Mouse (Mus musculus) midbrain, embryonic 16.5 days (tissue): Measurements from ENCODE around the gene Tulp3. TPM values are rescaled to one million over a fixed set of nuclear protein-coding genes. Genes with fewer than 3 reads are reported as not detected.

Source experiments
- ATAC-seq: fragments of 200-750 bp; cut with Nextera tagmentation; 2 replicates; pipeline ENCODE4 v1.8.0; 2017; ENCODE audit warnings: moderate TSS enrichment
- H3K27ac ChIP-seq: fragments of 300-500 bp; sonication (generic); 2 replicates; pipeline ENCODE4 v1.5.1; 2014; ENCODE audit warnings: mild to moderate bottlenecking, low read length, mixed read lengths
- H3K27me3 ChIP-seq: fragments of 300-500 bp; sonication (generic); 2 replicates; pipeline ENCODE4 v1.6.1; 2014; ENCODE audit warnings: low read depth, low read length, mixed read lengths; ENCODE audit not compliant: control insufficient read depth, insufficient read depth
- H3K36me3 ChIP-seq: fragments of 300-500 bp; sonication (generic); 2 replicates; pipeline ENCODE4 v1.6.1; 2014; ENCODE audit warnings: mild to moderate bottlenecking, low read length, moderate library complexity, mixed read lengths; ENCODE audit not compliant: control insufficient read depth, insufficient read depth
- H3K4me1 ChIP-seq: fragments of 300-500 bp; sonication (generic); 2 replicates; pipeline ENCODE4 v1.6.1; 2014; ENCODE audit warnings: mild to moderate bottlenecking, low read length, mixed read lengths; ENCODE audit not compliant: control insufficient read depth, insufficient read depth
- H3K4me2 ChIP-seq: fragments of 300-500 bp; sonication (generic); 2 replicates; pipeline ENCODE4 v1.6.1; 2014; ENCODE audit warnings: mild to moderate bottlenecking, low read length, mixed read lengths
- H3K4me3 ChIP-seq: fragments of 300-500 bp; sonication (generic); 2 replicates; pipeline ENCODE4 v1.5.1; 2014; ENCODE audit warnings: low read depth, mild to moderate bottlenecking, low read length, moderate library complexity, mixed read lengths
- H3K9ac ChIP-seq: fragments of 300-500 bp; sonication (generic); 2 replicates; pipeline ENCODE4 v1.6.1; 2014; ENCODE audit warnings: low read depth, low read length, mixed read lengths
- H3K9me3 ChIP-seq: fragments of 300-500 bp; sonication (generic); replicated peaks from 2 replicates; pipeline ENCODE4 v1.6.1; 2014; ENCODE audit warnings: mild to moderate bottlenecking, low read length, mixed read lengths; ENCODE audit not compliant: control insufficient read depth, poor library complexity, severe bottlenecking
- WGBS: fragments of 180-500 bp; shearing (Covaris S2); extraction: QIAGEN DNeasy Blood & Tissue Kit; methylation state at CpG from one replicate; pipeline ENCODE4 v1.1.7; 2014; 5-methylcytosine and 5-hydroxymethylcytosine counted together
- polyA plus RNA-seq: library from polyadenylated mRNA; unstranded; fragments of >200 nt; fragmentation: Nextera tagmentation; extraction: Ambion mirVana; gene quantifications from 2 replicates; pipeline ENCODE4 v1.2.1, GENCODE M21; 2015

Tulp3 gene
- polyA plus RNA-seq, 1 experiment from 2014 or later = 16.6 TPM

DNA sequence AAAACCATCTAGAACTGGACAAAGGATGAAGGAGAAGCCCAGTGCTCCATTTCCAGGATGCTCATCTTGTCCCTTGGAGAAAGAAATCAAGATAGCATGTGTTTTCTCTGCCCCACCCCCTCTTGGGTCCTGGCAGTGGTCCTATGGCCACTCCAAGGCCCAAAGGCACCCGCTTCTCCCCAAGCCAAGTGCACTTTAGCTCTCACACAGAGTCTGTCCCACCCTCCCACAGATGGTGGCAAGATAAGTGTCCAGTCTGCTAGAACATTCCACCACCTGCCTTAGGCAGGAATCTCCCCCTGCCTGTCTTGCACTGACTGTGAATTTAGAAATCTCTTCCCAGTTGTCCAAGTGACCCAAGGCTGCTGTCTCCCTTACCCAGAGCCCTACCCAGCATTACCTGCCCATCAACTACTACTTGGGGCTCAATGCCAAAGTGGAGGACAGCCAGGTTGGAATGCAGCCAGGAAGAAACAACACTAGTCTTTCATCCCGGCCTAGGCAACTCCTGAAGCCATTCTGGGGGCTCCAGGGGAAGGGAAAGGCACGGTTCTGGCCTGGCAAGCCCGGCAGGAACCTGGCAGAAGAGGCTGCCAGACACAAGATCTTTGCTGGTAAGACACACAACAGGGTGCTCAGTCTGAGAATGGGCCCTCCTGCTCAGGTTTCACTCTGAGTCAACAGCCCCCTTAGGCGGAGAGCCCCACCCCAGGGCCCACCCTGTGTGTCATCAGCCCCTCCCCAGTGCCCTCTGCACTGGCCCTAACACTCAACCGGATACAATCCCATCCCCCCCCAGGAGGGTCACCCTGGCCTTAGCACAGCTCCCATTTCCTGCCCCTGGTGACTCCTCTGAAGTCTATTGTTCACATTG lies 59.5 kb downstream of the Tulp3 start:
- H3K9me3 ChIP-seq = no peaks in the 10 kb centered on the region
- no peak overlapping the region for H3K4me3 ChIP-seq
- 46% methylated on average over 6 of the region's 6 CpGs for WGBS
- H3K9ac ChIP-seq = no peak overlapping the region
- peaks cover 10% of the 10 kb centered on the region; the same call in 1 of the 2 replicates for H3K4me1 ChIP-seq
- no peak overlapping the region for H3K27ac ChIP-seq
- H3K4me2 ChIP-seq = no peak overlapping the region
- H3K27me3 ChIP-seq = peaks cover 21% of the 10 kb centered on the region
- no peaks in the 10 kb centered on the region for H3K36me3 ChIP-seq
- 0 out of 2 replicates have a peak, but pooled peaks have one; percentile 6 for ATAC-seq

DNA sequence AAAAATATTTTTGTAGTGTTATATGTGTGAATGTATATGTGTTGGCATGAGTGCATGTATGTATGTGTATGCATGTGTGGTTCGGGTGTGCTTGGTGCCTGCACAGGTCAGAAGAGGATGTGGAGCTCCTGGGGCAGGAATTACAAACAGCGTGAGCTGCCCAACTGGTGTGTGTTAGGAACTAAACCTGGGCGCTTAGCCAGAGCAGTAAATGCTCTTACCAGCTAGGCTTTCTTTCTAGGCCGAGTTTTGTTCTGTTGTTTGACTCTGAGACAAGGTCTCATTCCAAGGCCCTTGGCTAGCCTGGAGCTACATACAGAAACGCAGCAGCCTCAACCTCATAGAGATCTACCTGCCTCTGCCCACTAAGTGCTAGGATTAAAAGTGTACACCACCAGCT lies 64.4 kb downstream of the Tulp3 start:
- Histone ChIP-seq H3K36me3 (no peaks in the 10 kb centered on the region), H3K4me1 (no peaks in the 10 kb centered on the region), H3K9me3 (no peaks in the 10 kb centered on the region), H3K4me3 (no peak overlapping the region), H3K4me2 (no peak overlapping the region), H3K27ac (no peak overlapping the region), H3K9ac (no peak overlapping the region), H3K27me3 (no peaks in the 10 kb centered on the region)
- ATAC-seq = no peak
- 87% methylated on average over 5 of the region's 5 CpGs for WGBS

DNA sequence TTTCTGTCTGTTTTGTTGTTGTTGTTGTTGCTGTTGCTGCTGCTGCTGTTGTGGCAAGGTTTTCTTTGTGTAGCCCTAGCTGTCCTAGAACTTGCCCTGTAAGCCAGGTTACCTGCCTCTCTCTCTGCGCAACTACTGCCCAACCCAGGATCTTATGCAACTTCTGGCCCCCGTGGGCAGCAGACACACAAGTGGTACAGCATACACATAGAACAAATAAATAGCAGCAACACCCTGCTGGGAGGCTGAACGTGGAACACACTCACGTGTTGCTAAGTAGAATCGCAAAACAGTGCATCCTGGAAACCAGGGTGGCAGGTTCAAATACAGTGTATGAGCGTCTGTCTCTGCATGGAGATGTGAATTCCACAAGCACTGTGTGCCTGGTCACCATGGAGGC lies 67.0 kb downstream of the Tulp3 start:
- Histone ChIP-seq H3K4me3 (no peak overlapping the region), H3K27me3 (no peaks in the 10 kb centered on the region), H3K36me3 (no peaks in the 10 kb centered on the region), H3K4me2 (no peak overlapping the region), H3K9me3 (no peaks in the 10 kb centered on the region), H3K27ac (no peak overlapping the region), H3K9ac (no peak overlapping the region), H3K4me1 (peaks cover 5% of the 10 kb centered on the region; the same call in 1 of the 2 replicates)
- ATAC-seq = no peak
- WGBS = 80% methylated on average over 6 of the region's 6 CpGs

DNA sequence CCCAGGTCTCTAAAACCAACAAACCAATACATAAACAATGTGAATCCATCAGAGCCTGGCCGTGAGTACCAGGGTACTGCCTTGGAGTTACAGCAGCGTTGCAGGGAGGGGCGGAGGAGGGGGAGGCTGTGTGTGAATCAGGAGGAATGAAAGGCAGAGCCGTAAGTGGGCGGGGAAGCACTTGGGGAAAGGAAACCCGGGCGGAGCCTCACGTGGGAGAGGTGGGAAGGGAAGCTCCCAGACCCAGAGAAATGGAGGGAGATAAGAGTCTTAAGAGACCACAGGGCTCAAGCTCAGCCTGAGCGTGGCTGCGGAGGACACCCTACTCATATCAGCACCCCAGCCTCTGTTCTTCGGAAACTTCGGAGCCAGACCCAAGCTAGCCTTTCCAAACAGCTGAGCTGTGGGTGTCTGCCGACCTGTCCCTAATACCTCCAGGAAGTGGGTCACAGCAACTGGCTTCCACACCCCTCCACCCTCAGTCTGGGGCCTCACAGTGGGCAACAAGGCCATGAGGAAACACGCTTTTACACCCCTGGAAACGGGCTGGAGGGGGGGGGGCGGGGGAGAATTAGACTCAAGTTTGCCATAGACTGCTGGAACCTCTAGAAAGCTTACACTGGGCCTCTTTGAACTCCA lies 69.7 kb downstream of the Tulp3 start:
- no peaks in the 10 kb centered on the region for H3K9me3 ChIP-seq
- 18% methylated on average over 16 of the region's 16 CpGs for WGBS
- H3K4me3 ChIP-seq = no peak overlapping the region
- H3K4me1 ChIP-seq = peaks cover 5% of the 10 kb centered on the region; the same call in 1 of the 2 replicates
- H3K27ac ChIP-seq = no peak overlapping the region
- ATAC-seq = no peak
- no peaks in the 10 kb centered on the region for H3K36me3 ChIP-seq
- H3K27me3 ChIP-seq = no peaks in the 10 kb centered on the region
- no peak overlapping the region for H3K9ac ChIP-seq
- peak overlapping the region; percentile 36 for H3K4me2 ChIP-seq

DNA sequence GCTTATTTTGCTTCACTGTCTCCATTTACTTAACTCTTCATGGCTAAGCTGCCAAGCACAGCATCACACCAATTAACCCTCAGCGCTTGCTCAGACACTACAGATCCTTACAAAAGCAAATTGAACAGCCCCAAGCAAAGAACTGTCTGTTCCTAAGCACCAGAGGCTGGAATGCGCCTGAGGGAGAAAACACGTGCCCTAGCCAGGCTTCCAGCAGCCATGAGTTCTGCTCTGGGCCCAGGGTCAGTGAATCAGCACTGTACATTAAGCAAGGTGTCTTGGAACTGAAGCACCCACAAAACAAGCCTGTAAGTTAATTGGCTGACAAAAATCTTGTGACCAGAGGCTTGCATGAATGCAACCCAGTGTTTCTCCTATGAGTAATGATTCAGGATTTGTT lies 73.5 kb downstream of the Tulp3 start:
- Histone ChIP-seq H3K27me3 (no peaks in the 10 kb centered on the region), H3K9me3 (no peaks in the 10 kb centered on the region), H3K9ac (no peak overlapping the region), H3K27ac (no peak overlapping the region), H3K36me3 (no peaks in the 10 kb centered on the region), H3K4me2 (no peak overlapping the region), H3K4me1 (peaks cover 5% of the 10 kb centered on the region; the same call in 1 of the 2 replicates), H3K4me3 (no peak overlapping the region)
- WGBS = 4% methylated on average over 3 of the region's 3 CpGs
- ATAC-seq = peak; percentile 57; the same call in 1 of the 2 replicates

DNA sequence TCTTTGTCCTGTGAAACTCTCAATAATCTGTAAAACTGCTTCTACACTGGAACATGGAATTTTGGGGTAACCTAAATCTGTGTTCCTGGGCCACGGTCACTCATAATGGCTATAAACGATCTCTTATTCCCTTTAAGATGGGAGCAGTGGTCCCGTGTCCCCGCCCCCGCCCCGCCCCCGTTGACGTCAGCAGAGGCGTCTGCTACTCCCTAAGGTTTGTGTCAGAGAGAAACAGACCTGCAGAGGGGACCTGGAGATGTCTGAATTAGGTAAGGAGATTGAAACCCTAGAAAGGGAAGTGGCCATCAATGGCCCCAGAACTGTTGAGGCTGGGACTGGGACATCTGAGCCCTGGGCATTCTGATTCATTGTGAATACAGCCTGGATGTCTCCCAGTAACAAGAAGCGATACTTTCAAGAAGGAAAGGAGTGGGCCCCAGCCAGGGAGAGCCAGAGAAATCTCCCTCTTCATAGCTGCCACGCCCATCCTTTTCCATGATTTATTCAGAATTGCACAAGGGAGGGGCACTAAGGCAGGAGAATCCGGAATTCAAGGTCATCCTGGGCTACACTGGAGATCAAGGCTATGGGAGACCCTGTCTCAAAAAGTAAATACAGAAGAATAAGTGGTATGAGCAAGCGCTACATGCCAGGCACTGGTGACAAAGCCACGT lies 75.0 kb downstream of the Tulp3 start:
- Histone ChIP-seq H3K4me1 (peaks cover under 1% of the 10 kb centered on the region; the same call in 1 of the 2 replicates), H3K4me2 (no peak overlapping the region), H3K27ac (no peak overlapping the region), H3K9ac (no peak overlapping the region), H3K36me3 (no peaks in the 10 kb centered on the region), H3K27me3 (no peaks in the 10 kb centered on the region), H3K9me3 (no peaks in the 10 kb centered on the region), H3K4me3 (no peak overlapping the region)
- WGBS = 59% methylated on average over 14 of the region's 14 CpGs
- no peak for ATAC-seq

DNA sequence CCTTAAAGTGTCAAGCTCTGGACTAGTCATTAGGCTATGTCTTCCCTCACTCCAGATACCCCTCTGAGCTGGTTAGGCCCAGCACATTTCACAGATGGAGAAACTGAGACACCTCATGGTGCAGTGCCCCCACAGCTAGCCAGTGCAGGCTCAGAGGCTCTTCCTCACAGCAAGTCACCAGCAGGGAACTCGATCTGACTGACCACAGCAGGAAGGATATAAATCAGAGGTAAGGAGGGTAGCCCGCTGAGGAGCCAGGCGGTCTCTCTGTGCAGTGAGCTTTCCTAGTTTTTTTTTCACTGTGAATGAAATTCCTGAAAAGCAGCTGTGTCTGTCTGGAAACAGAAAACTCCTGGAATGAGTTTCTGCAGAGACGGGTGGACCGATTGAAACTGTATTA lies 76.0 kb downstream of the Tulp3 start:
- Histone ChIP-seq H3K27ac (no peak overlapping the region), H3K9ac (no peak overlapping the region), H3K4me3 (no peak overlapping the region), H3K27me3 (no peaks in the 10 kb centered on the region), H3K36me3 (no peaks in the 10 kb centered on the region), H3K9me3 (no peaks in the 10 kb centered on the region), H3K4me1 (no peaks in the 10 kb centered on the region; the same call in 1 of the 2 replicates), H3K4me2 (no peak overlapping the region)
- 53% methylated on average over 5 of the region's 5 CpGs for WGBS
- ATAC-seq = no peak

DNA sequence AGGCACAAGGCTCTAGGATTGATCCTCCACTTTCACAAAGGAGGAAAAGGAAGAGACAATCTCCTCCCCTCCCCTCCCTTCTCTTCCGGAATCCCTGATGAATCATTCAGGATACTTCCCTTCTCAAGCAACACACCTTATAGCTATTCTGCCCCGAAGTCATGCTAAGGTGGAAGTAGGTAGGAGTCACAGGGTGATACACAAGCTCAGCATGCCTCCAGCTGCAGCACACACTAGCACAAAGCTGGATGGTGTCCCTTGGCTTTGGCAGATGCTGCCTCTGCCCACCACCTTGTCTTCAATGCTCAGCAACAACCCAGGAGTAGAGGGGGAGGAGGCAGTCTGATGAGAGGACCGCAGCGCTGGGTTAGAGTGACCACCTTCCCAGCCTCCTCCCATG lies 76.6 kb downstream of the Tulp3 start:
- Histone ChIP-seq H3K4me1 (no peaks in the 10 kb centered on the region; the same call in 1 of the 2 replicates), H3K36me3 (no peaks in the 10 kb centered on the region), H3K9ac (no peak overlapping the region), H3K27me3 (no peaks in the 10 kb centered on the region), H3K4me2 (no peak overlapping the region), H3K9me3 (no peaks in the 10 kb centered on the region), H3K27ac (no peak overlapping the region), H3K4me3 (no peak overlapping the region)
- 82% methylated on average over 4 of the region's 4 CpGs for WGBS
- ATAC-seq = no peak
